Mouse (Mus musculus) midbrain, embryonic 16.5 days (tissue): ENCODE measurements around the gene Tex19.2. TPM values are rescaled to one million over a fixed set of nuclear protein-coding genes. Genes with fewer than 3 reads are reported as not detected.

Experiments
- ATAC-seq: fragments of 200-750 bp; cut with Nextera tagmentation; 2 replicates; pipeline ENCODE4 v1.8.0; 2017; ENCODE audit warnings: moderate TSS enrichment
- H3K27ac ChIP-seq: fragments of 300-500 bp; sonication (generic); 2 replicates; pipeline ENCODE4 v1.5.1; 2014; ENCODE audit warnings: mild to moderate bottlenecking, low read length, mixed read lengths
- H3K27me3 ChIP-seq: fragments of 300-500 bp; sonication (generic); 2 replicates; pipeline ENCODE4 v1.6.1; 2014; ENCODE audit warnings: low read depth, low read length, mixed read lengths; ENCODE audit not compliant: control insufficient read depth, insufficient read depth
- H3K36me3 ChIP-seq: fragments of 300-500 bp; sonication (generic); 2 replicates; pipeline ENCODE4 v1.6.1; 2014; ENCODE audit warnings: mild to moderate bottlenecking, low read length, moderate library complexity, mixed read lengths; ENCODE audit not compliant: control insufficient read depth, insufficient read depth
- H3K4me1 ChIP-seq: fragments of 300-500 bp; sonication (generic); 2 replicates; pipeline ENCODE4 v1.6.1; 2014; ENCODE audit warnings: mild to moderate bottlenecking, low read length, mixed read lengths; ENCODE audit not compliant: control insufficient read depth, insufficient read depth
- H3K4me2 ChIP-seq: fragments of 300-500 bp; sonication (generic); 2 replicates; pipeline ENCODE4 v1.6.1; 2014; ENCODE audit warnings: mild to moderate bottlenecking, low read length, mixed read lengths
- H3K4me3 ChIP-seq: fragments of 300-500 bp; sonication (generic); 2 replicates; pipeline ENCODE4 v1.5.1; 2014; ENCODE audit warnings: low read depth, mild to moderate bottlenecking, low read length, moderate library complexity, mixed read lengths
- H3K9ac ChIP-seq: fragments of 300-500 bp; sonication (generic); 2 replicates; pipeline ENCODE4 v1.6.1; 2014; ENCODE audit warnings: low read depth, low read length, mixed read lengths
- H3K9me3 ChIP-seq: fragments of 300-500 bp; sonication (generic); replicated peaks from 2 replicates; pipeline ENCODE4 v1.6.1; 2014; ENCODE audit warnings: mild to moderate bottlenecking, low read length, mixed read lengths; ENCODE audit not compliant: control insufficient read depth, poor library complexity, severe bottlenecking
- WGBS: fragments of 180-500 bp; shearing (Covaris S2); extraction: QIAGEN DNeasy Blood & Tissue Kit; methylation state at CpG from one replicate; pipeline ENCODE4 v1.1.7; 2014; 5-methylcytosine and 5-hydroxymethylcytosine counted together
- polyA plus RNA-seq: library from polyadenylated mRNA; unstranded; fragments of >200 nt; fragmentation: Nextera tagmentation; extraction: Ambion mirVana; gene quantifications from 2 replicates; pipeline ENCODE4 v1.2.1, GENCODE M21; 2015

The Tex19.2 gene
- polyA plus RNA-seq, 1 experiment from 2014 or later = not detected

GRCm38 (mm10) chr11:121100692-121101091 is 17.8 kb downstream of the Tex19.2 start:
- no peak overlapping the region for H3K4me3 ChIP-seq
- no peak for ATAC-seq
- WGBS = 70% methylated on average over 7 of the region's 7 CpGs
- no peaks in the 10 kb centered on the region for H3K4me1 ChIP-seq
- H3K9ac ChIP-seq = no peak overlapping the region
- no peaks in the 10 kb centered on the region for H3K27me3 ChIP-seq
- H3K9me3 ChIP-seq = no peaks in the 10 kb centered on the region
- H3K27ac ChIP-seq = no peak overlapping the region
- H3K36me3 ChIP-seq = no peaks in the 10 kb centered on the region
- no peak overlapping the region for H3K4me2 ChIP-seq

- Histone ChIP-seq H3K27ac (no peak overlapping the region), H3K4me3 (no peak overlapping the region), H3K4me1 (no peaks in the 10 kb centered on the region), H3K27me3 (no peaks in the 10 kb centered on the region), H3K36me3 (no peaks in the 10 kb centered on the region), H3K9ac (no peak overlapping the region), H3K4me2 (no peak overlapping the region), H3K9me3 (no peaks in the 10 kb centered on the region)
- no peak for ATAC-seq
- WGBS = 78% methylated on average over 7 of the region's 7 CpGs
Measured at GRCm38 (mm10) chr11:121099762-121100161, 18.7 kb downstream of the Tex19.2 start.

DNA sequence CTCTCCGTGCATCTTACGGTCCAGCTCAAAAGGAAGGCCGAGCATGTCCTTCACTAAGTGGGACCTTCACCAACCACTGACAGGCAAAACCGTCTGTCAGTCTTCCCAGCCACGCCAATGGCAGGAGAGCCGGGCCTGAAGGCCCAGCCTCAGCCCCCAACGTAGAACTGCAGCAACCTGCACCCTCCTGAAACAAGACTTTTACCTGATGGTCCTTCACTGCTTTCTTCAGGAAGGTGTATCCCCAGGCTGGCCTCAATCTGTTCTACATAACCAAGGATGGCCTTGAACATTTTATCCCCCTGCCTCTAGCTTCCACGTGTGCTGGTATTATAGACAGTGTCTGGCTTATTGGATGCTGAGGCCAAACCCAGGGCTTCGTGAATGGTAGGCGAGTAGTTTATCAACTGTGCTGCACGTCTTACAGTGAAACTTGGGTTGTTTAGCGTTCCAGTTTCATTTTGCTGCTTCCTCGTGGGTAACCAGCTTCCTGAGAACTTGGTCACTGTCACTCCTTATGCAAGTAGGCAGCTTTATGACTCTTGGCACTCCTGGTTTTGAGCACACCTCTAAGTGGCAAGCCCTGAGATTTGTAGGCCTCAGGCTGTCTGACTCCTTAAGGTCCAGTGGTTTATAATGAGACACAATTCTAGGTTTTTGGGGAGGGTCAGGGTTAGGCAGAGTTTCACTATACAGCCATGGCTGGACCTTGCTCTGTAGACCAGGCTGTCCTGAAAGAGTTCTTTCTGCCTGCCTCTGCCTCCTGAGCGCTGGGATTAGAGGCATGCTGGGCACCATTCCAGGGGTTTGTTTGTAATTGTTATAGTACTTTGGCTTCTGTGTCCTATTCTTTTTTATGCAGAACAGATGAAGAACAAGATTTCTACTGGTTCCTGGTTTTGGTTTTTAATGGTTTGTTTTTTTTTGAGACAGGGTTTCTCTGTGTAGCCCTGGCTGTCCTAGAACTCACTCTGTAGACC is 25.6 kb downstream of the Tex19.2 start:
- Histone ChIP-seq H3K36me3 (no peaks in the 10 kb centered on the region), H3K9me3 (no peaks in the 10 kb centered on the region), H3K9ac (no peak overlapping the region), H3K4me3 (no peak overlapping the region), H3K27ac (no peak overlapping the region), H3K4me2 (no peak overlapping the region), H3K27me3 (no peaks in the 10 kb centered on the region), H3K4me1 (no peaks in the 10 kb centered on the region)
- ATAC-seq = no peak
- WGBS = 92% methylated on average over 14 of the region's 14 CpGs

DNA sequence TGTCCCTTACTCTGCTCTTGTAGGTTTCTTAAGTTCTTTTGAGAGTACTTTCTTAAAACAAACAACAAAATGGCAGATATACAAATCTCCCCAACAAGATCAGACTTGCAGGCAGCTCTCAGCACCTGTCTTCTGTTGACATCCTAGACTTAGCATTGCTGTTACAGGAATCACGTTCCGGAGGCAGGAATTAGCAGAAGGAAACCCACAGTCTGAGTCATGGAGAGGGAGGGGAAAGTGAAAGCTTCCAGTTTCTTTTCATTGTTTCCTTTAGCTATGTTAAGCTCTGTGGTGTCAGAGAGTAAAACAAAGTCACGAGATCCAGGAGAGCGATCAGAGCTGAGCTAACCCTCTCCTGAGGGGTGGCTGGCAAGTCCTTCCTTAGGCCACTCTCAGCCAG is 27.5 kb downstream of the Tex19.2 start:
- H3K4me2 ChIP-seq = no peak overlapping the region
- 68% methylated on average over 4 of the region's 4 CpGs for WGBS
- no peaks in the 10 kb centered on the region for H3K4me1 ChIP-seq
- no peak overlapping the region for H3K27ac ChIP-seq
- no peaks in the 10 kb centered on the region for H3K9me3 ChIP-seq
- no peaks in the 10 kb centered on the region for H3K27me3 ChIP-seq
- no peak overlapping the region for H3K9ac ChIP-seq
- H3K4me3 ChIP-seq = no peak overlapping the region
- no peak for ATAC-seq
- H3K36me3 ChIP-seq = no peaks in the 10 kb centered on the region

DNA sequence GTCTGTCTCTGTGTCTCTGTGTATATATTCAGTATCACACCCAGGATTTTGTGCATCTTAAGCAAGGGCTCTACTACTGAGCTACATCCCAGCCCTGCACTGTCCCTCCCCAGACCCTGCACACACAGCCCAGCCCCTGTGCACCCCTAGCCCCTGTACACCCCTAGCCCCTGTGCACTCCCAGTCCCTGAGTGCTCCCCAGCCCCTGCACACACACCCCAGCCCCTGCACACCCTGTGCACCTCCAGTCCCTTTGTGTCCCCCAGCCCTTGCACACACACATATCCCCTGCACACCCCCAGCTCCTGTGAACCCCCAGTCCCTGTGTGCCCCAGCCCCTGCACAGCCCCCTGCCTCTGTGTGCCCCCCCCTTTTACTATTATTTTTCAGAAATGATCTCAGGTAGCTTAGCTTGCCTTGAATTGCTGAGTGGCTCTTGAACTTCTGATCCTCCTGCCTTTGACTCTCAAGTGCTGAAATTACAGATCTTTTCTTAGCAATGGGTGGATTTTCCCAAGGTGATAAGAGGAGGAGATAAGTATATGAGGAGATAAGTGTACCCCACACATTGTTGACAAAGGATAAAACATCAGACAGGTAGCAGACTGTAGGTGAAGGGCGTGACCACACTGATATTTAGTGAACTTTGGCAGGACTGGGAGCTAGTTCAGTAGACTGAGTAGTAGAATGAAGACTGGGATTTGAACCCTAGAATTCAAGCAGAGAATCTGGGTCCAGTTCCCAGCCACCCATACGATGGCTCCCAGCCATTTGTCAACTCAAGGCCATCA is 28.5 kb downstream of the Tex19.2 start:
- no peak overlapping the region for H3K4me3 ChIP-seq
- no peaks in the 10 kb centered on the region for H3K36me3 ChIP-seq
- WGBS = 93% methylated on average over 2 of the region's 2 CpGs
- no peak for ATAC-seq
- no peak overlapping the region for H3K4me2 ChIP-seq
- no peak overlapping the region for H3K9ac ChIP-seq
- no peaks in the 10 kb centered on the region for H3K9me3 ChIP-seq
- H3K4me1 ChIP-seq = no peaks in the 10 kb centered on the region
- no peaks in the 10 kb centered on the region for H3K27me3 ChIP-seq
- H3K27ac ChIP-seq = no peak overlapping the region

- 84% methylated on average over 6 of the region's 6 CpGs for WGBS
- no peak for ATAC-seq
- Histone ChIP-seq H3K27me3 (no peaks in the 10 kb centered on the region), H3K27ac (no peak overlapping the region), H3K4me3 (no peak overlapping the region), H3K4me2 (no peak overlapping the region), H3K36me3 (no peaks in the 10 kb centered on the region), H3K9me3 (no peaks in the 10 kb centered on the region), H3K9ac (no peak overlapping the region), H3K4me1 (no peaks in the 10 kb centered on the region)
Measured at GRCm38 (mm10) chr11:121088997-121089396, 29.5 kb downstream of the Tex19.2 start.

DNA sequence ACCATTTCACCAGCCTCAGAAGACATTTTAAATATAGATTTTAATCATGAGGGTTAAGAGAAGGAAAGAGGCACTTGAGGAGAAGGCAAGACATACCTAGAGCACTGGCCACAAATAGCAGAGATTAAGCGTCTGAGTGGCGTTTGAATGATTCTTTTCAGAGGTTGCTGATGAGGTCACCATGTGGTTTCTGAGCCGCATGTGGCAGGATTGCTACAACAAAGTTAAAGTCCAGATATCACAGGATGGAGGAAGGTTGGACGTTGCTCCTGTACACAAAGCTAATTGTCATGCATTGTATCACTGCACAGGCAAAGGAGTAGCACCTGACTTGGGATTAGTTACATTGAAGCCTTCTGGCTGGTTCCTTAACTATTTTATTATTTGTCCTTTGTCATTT is 32.2 kb downstream of the Tex19.2 start:
- H3K4me1 ChIP-seq = no peaks in the 10 kb centered on the region
- 49% methylated on average over 4 of the region's 4 CpGs for WGBS
- no peaks in the 10 kb centered on the region for H3K9me3 ChIP-seq
- no peak overlapping the region for H3K4me2 ChIP-seq
- no peak for ATAC-seq
- no peak overlapping the region for H3K27ac ChIP-seq
- H3K9ac ChIP-seq = no peak overlapping the region
- H3K36me3 ChIP-seq = no peaks in the 10 kb centered on the region
- no peak overlapping the region for H3K4me3 ChIP-seq
- no peaks in the 10 kb centered on the region for H3K27me3 ChIP-seq

GRCm38 (mm10) chr11:121085181-121085580 is 33.3 kb downstream of the Tex19.2 start:
- H3K4me2 ChIP-seq = no peak overlapping the region
- 76% methylated on average over 5 of the region's 5 CpGs for WGBS

More at GRCm38 (mm10) chr11:121085181-121085580, 33.3 kb downstream of the Tex19.2 start:
- no peak for ATAC-seq
- no peaks in the 10 kb centered on the region for H3K4me1 ChIP-seq
- H3K4me3 ChIP-seq = no peak overlapping the region
- no peak overlapping the region for H3K9ac ChIP-seq
- no peaks in the 10 kb centered on the region for H3K36me3 ChIP-seq
- H3K27ac ChIP-seq = no peak overlapping the region
- H3K27me3 ChIP-seq = no peaks in the 10 kb centered on the region
- H3K9me3 ChIP-seq = no peaks in the 10 kb centered on the region
